Mouse (Mus musculus): ENCODE results near the gene Unc13d.
"Not testable (repeated sequence)": the region's sequence is repeated elsewhere in the genome, so short reads cannot be mapped to it uniquely, and the experiment has no call there.

The Unc13d gene

DNA sequence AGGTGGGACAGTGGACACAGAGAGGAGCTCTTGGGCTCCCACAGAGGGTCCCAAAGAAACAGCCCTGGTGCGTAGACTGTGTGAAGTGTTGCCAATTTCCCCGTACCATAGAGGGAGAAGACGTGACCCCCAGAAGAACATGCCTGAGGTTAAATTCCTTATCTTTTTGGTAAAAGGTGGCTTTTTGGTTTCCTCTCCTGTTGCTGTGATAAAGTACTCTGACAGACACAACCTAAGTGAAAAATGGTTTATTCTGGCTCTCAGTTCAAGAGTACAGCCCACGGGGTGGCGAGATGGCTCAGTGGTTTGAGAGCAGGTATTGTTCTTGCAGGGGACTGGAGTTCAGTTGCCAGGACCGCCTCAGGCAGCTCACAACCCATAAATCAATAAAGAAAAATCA is 21.7 kb upstream of the Unc13d start:
- DNase-seq: no peak

DNA sequence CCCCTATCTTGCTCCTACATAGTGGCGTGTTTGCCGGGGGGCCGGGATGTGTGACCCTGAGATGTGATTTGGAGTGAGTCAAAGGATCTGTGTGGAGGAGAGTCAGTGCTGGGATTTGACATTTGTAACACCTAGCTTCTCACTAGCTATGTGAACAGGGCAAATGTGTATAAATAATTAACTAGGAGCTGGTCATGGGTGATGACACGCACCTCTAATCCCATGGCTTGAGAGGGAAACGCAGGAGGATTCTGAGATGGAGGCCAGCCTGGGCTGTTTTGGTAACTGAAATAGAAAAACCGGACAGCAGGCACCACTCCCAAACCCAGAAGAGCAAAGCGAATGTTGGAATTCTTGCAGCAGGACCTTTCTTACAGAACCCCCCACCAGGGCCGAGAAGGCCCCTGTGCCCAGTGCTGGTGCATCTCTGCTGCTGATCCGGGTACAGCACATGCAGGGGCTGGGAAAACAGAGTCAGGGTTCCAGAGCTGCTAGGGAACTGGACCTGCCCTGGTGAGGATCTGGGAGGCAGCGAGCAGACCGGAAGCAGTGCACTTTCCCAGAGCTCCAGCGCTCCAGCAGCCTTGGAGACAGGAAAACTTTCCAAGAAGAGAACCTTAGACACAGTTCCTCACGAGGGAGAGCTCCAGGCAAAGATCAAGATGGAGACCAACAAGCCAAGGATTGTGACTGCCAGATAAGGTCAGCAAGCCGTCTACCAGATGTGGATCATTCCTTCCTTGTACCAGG is 21.1 kb upstream of the Unc13d start:
- no peak for DNase-seq

- DNase-seq: no peak
Observed at GRCm38 (mm10) chr11:116096213-116097108, 18.7 kb upstream of the Unc13d start.

- no peak for DNase-seq
Observed at GRCm38 (mm10) chr11:116095573-116095972, 17.8 kb upstream of the Unc13d start.

- no peak for DNase-seq
Observed at GRCm38 (mm10) chr11:116093771-116094565, 16.2 kb upstream of the Unc13d start.

DNA sequence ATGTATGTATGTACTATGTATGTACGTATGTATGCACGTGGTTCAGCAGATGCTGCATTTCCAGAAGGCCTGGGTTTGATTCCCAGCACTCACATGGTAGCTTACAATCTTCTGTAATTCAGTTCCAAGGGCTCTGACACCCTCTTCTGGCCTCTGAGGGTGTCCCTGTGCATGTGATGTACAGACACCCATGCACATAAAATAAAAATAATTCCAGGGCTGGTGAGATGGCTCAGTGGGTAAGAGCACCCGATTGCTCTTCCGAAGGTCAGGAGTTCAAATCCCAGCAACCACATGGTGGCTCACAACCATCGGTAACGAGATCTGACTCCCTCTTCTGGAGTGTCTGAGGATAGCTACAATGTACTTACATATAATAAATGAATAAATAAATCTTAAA is 15.2 kb upstream of the Unc13d start:
- DNase-seq: not testable (repeated sequence)

GRCm38 (mm10) chr11:116091591-116091990 is 13.8 kb upstream of the Unc13d start:
- DNase-seq: no peak

GRCm38 (mm10) chr11:116089545-116089944 is 11.8 kb upstream of the Unc13d start:
- DNase-seq: no peak

DNA sequence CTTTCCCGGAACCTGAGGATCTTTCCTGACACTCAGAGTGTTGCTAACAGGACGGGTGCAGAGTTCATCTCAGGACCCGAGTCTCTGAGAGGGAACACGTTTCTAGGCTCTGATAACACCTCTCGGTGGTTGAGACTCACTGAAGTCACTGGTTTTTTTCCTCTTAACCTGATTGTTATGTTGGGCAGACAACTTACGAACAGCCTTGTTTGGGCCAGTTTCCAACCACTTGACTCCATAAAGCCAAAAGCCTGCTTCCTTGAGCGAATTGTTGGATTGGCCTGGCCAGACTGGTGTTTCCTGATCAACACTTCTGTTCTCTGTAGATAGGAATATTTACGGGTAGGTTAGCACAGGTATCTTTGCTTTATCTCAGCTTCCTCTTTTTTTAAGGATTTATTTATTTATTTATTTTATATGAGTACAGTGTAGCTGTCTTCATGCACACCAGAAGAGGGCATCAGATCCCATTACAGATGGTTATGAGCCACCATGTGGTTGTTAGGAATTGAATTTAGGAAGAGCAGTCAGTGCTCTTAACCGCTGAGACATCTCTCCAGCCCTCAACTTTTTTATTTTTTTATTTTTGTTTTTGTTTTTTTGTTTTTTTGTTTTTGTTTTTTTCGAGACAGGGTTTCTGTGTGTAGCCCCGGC is 11.1 kb upstream of the Unc13d start:
- no peak for DNase-seq

- DNase-seq: no peak
Observed at GRCm38 (mm10) chr11:116088188-116088587, 10.4 kb upstream of the Unc13d start.

DNA sequence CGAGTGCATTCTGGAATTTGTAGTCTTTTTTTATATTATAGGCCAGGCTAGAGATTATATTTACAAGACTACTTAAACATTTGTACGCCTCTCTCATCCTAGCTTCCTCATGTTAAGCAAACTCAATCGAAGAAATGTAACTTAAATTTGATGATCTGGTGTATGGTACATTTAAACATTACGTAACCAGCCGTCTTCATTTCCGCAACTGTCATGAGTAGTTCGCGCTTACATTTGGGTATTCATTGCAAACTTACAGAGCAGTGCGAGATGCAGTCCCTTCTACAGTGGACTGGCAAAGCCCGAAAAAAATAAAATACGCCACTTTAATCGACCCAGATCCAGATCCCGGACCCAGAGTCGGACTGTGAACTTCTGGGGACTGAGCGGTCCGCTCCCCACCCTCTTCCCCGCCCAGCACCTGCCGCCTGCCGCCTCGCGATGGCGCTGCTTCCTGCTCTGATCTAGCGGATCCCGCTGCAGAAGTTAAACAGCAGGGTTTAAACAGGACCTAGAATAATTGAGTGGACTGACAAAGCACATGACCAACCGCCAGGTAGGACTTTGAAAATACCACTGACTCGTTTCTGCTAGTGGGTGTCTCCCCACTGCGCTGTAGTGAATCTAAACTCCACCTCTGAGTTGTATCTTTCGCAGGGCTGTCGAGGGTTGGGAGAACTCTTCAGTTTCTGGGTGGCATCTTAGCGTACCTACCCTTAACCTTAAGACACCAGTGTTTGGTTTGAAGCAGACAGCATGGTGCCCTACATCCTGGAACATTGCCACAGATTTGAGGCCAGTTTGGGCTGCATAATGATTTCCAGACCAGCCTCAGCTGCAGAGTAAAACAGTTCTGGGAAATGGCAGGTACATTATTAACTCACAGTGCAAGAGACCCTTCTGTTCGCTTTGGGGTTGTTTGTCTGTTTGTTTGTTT is 9.7 kb upstream of the Unc13d start:
- peak; percentile 87 for DNase-seq

DNA sequence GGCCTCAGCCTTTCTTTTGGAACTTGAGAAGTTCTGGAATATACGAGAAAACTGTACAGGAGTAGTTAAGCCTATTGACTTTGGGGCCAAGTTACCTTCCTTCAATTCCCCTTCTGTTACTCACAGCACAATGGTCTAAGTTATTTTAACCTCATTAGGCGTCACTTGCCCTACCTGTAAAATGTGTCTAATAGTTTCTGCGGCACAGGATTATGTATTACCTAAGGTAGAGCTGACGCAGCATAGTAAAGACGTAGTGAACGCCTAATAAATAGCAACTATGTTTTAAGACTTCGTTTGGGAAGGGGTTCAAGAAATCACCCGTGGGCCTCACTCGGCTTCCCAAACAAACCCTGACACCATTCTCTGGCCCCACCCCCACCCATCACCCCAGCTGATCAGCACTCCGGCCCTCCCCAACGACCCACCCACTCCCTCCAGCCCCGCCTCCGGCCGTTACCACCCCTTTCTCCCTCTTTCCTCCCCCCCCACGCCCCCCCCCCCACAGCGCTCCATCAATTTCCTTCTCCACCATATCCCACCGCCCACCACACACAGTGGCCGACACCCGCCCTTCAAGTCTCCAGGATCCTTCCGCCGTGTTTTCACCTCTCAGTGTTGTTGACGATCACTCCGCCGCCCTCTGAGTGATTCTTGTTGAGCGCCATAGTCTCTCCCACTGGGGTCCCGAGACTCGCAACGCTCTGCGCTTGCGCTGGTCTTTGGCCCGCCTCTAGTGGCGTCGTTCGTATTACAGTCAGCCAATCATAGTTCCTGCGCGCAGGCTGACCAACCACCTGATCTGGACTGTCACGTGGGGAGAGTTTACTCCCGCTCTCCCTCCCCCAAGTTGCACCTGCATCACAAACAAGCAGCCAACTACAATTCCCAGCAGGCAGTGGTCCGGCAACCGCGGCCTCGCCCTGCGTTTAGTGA is 8.8 kb upstream of the Unc13d start, which contains the start of gene Wbp2:
Gene Wbp2 (minus strand): TSS at position 738 of the 936 bp plus-strand sequence.
- DNase-seq: peak; percentile 99

GRCm38 (mm10) chr11:116084166-116084565 is 6.4 kb upstream of the Unc13d start:
- no peak for DNase-seq

DNA sequence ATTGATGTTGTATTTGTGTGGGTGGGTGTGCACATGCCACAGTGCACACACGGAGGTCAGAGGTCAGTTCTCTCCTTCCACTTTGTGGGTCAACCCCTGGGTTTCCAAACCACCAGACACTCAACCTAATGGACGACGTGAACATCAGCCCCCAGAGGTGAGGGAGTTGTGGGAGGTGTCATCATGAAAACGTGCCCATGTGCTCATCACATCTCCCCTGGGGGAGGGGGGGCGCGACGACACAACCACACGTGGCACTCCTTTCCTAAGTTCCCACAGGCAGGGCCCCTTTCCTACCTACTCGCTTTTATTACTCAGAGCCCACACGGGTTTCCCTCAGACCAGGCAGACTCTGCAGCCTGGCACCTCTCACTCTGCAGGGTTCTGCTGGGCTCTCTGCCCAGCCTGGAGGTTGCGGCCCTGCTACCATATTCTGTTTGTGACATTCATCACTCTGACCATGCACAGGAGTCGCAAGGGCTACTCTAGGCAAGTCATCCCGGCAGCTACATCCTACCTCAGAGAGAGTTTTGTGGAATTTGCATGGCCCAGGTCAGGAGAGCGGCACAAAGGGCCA is 5.4 kb upstream of the Unc13d start:
- DNase-seq: no peak

GRCm38 (mm10) chr11:116081081-116081480 is 3.3 kb upstream of the Unc13d start:
- no peak for DNase-seq

GRCm38 (mm10) chr11:116079511-116079910 is 1.8 kb upstream of the Unc13d start:
- DNase-seq: peak; percentile 91

GRCm38 (mm10) chr11:116078676-116079320 is 1.0 kb upstream of the Unc13d start:
- no peak for DNase-seq

GRCm38 (mm10) chr11:116078221-116078620 is 460 bp upstream of the Unc13d start:
- no peak for DNase-seq

GRCm38 (mm10) chr11:116076836-116077235 is 925 bp downstream of the Unc13d start:
- DNase-seq: no peak

GRCm38 (mm10) chr11:116076266-116076540 is 1.6 kb downstream of the Unc13d start:
- DNase-seq: no peak
